Mouse (Mus musculus) urinary bladder, adult 2 months (tissue): ENCODE data around the gene Cd163. TPM values are rescaled to one million over a fixed set of nuclear protein-coding genes. Genes with fewer than 3 reads are reported as not detected.
"Not testable (repeated sequence)": the region's sequence is repeated elsewhere in the genome, so short reads cannot be mapped to it uniquely, and the experiment has no call there.

Experiments used
- DNase-seq: peaks from one replicate; pipeline ENCODE4 v3.0.0; 2022; ENCODE audit warnings: low spot score
- polyA plus RNA-seq: library from polyadenylated mRNA; depleted of rRNA; stranded (reverse); fragments of >200 nt; gene quantifications from 2 replicates; pipeline ENCODE4 v1.2.3, GENCODE M21; 2012; rRNA removed

Cd163 gene
- polyA plus RNA-seq: 4.9 and 10.5 TPM in 2 replicates

- DNase-seq: no peak
Measured at GRCm38 (mm10) chr6:124304356-124304755, at the start of gene Cd163. Cd163 (plus strand) TSS chr6:124304656.

- no peak for DNase-seq
Measured at GRCm38 (mm10) chr6:124255721-124256470, 48.6 kb upstream of the Cd163 start.

GRCm38 (mm10) chr6:124260198-124260931 is 44.1 kb upstream of the Cd163 start:
- DNase-seq: no peak

- no peak for DNase-seq
Measured at GRCm38 (mm10) chr6:124262696-124263095, 41.8 kb upstream of the Cd163 start.

- DNase-seq: no peak
Measured at GRCm38 (mm10) chr6:124273231-124273880, 31.1 kb upstream of the Cd163 start.

GRCm38 (mm10) chr6:124277641-124278040 is 26.8 kb upstream of the Cd163 start:
- DNase-seq: no peak

GRCm38 (mm10) chr6:124278291-124278690 is 26.2 kb upstream of the Cd163 start:
- no peak for DNase-seq

- no peak for DNase-seq
Measured at GRCm38 (mm10) chr6:124282731-124283130, 21.7 kb upstream of the Cd163 start.

GRCm38 (mm10) chr6:124297378-124297777 is 7.1 kb upstream of the Cd163 start:
- DNase-seq: not testable (repeated sequence)

- DNase-seq: no peak
Measured at GRCm38 (mm10) chr6:124301447-124302192, 2.8 kb upstream of the Cd163 start.

GRCm38 (mm10) chr6:124308935-124309334 is 4.5 kb downstream of the Cd163 start:
- no peak for DNase-seq

GRCm38 (mm10) chr6:124312292-124312691 is 7.8 kb downstream of the Cd163 start:
- no peak for DNase-seq

- DNase-seq: no peak
Measured at GRCm38 (mm10) chr6:124320371-124320770, 15.9 kb downstream of the Cd163 start.

- no peak for DNase-seq
Measured at GRCm38 (mm10) chr6:124321481-124322475, 17.3 kb downstream of the Cd163 start.

- DNase-seq: no peak
Measured at GRCm38 (mm10) chr6:124328394-124328991, 24.0 kb downstream of the Cd163 start.

- DNase-seq: no peak
Measured at GRCm38 (mm10) chr6:124329622-124330021, 25.2 kb downstream of the Cd163 start.

GRCm38 (mm10) chr6:124345096-124345495 is 40.6 kb downstream of the Cd163 start:
- no peak for DNase-seq

GRCm38 (mm10) chr6:124346613-124347012 is 42.2 kb downstream of the Cd163 start:
- DNase-seq: no peak

- no peak for DNase-seq
Measured at GRCm38 (mm10) chr6:124353246-124353645, 48.8 kb downstream of the Cd163 start.

- DNase-seq: no peak
Measured at GRCm38 (mm10) chr6:124358953-124359352, 54.5 kb downstream of the Cd163 start.
